Mouse (Mus musculus) gonadal fat pad, adult 2 months (tissue): ENCODE data around the gene Tmem150a. TPM values are rescaled to one million over a fixed set of nuclear protein-coding genes. Genes with fewer than 3 reads are reported as not detected.

Source experiments
- DNase-seq: peaks from one replicate; pipeline ENCODE4 v3.0.0-alpha.2; 2012; ENCODE audit warnings: low read depth
- polyA plus RNA-seq: library from polyadenylated mRNA; depleted of rRNA; stranded (reverse); fragments of >200 nt; gene quantifications from 2 replicates; pipeline ENCODE4 v1.2.3, GENCODE M21; 2012

Gene Tmem150a
- polyA plus RNA-seq, 1 experiment: 23.6 TPM

DNA sequence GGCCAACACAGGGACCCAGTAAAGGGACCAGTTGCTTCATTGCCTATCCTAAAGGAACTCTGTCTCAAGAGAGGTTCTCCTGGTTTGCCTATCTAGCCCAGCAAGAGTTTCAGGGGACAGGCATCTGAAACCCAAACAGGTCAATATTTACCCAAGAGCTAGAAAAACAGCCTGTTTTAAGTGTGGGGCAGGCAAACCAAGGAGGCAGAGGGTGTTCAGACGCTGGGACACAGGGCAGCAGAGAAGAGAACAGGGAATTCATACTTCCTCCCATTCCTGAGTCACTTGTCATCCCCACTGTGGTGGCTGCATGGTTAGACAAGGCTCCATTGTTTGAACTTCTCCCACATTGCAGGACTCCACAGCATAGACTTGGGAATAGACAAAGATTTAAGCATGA lies 16.3 kb downstream of the Tmem150a start:
- DNase-seq: no peak

DNA sequence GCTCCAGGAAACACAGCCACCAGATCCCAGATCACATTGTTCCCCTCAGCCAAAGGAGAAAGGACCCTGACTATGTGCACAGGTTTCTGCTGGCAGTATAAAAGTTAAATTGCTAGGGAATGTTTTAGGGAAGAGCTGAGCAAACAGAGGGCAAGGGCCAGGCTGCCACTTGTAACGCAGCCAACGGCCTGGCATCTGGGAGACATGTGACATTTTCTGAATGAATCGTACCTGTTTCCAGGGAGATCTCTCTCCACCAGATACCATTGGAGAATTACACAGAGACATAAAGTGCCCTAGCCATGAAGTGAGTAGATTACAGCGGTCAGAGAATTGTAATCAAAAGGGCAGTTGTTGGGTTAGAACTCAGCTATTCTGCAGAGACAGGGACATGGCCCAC lies 17.9 kb downstream of the Tmem150a start:
- no peak for DNase-seq

DNA sequence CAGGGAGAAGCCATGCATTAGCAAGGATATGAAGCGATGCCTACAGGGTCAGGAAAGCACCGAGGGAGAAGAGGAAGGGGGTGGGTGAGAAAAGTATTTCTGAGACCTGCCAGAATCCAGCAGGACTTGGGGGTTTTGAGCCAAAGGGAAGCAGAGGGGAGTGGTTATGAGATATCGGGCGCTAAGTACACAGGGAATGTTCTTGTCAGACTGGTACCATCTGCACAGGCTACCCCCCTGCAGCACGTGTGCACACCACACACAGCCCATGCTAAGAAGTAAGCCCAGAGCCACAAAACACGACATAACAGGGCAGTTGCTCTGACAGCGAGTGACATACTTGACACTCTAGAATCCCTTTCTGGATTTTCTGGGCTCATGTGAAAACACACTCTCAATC lies 19.0 kb downstream of the Tmem150a start:
- DNase-seq: no peak

DNA sequence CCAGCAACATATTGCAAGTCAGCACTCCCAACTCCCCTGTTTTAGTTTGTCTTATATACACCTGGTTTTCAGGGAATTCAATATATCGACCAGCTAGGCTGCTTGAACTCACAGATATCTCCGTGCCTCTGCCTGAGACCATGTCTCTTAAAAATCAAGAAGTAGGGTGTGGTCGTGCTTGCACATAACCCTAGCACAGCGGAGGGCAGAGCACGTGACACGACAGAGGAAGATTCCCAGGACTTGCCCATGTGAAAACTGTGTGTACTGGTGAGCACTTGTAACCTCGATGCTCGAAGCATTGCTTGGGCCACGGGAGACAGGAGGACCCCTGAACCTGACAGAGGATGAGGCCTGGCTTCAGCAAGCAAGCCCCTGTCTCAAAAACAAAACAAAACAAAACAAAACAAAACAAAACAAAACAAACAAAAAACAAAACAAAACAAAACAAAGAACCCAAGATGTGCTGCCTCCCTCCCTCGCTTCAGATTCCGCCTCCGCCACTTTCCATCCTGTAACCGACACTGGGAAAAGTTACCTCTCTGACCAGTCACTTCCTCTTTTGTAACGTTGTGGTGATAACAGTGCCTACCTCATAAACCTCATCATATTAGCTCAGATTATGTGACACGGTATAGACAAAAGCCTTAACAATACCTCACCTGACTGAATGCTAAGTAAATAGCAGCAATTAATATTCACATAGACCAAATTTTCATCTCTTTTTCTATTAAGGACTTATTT lies 19.7 kb downstream of the Tmem150a start:
- DNase-seq: no peak

DNA sequence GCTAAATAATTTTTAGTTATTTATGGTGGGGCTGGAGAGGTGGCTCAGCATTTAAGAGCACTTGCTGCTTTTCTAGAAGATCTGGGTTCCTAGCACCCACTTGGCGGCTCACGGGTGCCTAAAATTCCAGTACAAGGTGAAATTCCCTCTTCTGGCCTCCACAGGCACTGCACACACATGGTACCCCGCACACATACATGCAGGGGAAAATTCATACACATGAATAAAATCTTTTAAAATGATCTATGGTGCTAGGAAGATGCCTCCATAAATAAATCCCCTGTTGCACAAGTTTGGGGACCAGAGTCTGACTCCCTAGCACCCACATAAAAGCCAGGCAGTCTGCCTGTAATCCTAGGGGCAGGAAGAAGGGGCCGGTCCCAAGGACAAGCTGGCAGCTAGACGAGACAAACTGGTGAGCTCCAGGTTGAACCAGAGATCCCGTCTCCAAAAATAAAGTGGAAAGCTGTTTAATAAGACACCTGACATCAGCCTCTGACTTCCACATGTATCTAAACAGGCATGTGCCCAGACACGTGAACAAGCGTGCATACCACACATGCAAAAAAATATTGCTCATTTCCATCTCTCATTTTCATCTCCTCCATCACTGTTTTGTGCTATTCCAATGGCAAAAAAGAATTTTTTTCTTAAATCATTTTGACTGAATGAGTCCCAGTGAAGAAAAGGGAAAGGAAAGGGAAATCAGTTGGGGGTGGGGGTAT lies 23.4 kb downstream of the Tmem150a start:
- no peak for DNase-seq

DNA sequence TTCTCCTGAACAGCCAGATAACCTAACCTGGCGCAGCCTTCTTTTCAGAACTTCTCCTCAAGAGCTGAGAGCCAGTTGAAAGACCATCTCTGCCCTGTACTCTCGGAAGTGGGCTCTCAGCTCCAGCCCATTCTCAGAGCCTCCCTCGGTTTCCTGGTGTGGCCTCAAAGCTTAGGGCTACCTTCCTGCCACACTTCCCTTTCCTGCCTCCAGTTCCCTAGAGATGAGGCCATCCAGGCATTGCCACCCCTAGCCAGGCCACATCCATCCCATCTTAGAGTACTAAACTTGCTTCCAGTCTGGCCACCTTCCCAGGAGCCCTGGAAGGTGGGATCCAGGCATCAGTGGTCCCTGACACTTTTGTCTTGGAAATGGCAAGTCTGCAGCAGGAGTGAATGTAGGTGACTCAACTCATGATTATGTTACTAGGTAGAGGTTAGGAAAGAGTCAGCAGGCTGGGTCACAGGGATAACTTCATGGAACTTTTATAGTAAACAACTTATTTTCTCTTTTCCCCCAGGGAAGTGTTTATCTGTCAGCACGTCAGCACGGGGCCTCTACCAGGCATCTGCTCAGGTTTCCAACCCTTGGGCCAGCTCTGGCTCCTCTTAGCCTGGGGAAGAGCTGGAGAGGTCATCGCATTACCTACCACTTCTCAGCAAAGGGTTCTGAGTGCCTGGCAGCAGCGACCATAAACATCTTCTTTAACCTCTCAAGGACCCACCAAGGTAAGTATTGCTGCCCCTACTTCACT lies 24.3 kb downstream of the Tmem150a start:
- DNase-seq: no peak

DNA sequence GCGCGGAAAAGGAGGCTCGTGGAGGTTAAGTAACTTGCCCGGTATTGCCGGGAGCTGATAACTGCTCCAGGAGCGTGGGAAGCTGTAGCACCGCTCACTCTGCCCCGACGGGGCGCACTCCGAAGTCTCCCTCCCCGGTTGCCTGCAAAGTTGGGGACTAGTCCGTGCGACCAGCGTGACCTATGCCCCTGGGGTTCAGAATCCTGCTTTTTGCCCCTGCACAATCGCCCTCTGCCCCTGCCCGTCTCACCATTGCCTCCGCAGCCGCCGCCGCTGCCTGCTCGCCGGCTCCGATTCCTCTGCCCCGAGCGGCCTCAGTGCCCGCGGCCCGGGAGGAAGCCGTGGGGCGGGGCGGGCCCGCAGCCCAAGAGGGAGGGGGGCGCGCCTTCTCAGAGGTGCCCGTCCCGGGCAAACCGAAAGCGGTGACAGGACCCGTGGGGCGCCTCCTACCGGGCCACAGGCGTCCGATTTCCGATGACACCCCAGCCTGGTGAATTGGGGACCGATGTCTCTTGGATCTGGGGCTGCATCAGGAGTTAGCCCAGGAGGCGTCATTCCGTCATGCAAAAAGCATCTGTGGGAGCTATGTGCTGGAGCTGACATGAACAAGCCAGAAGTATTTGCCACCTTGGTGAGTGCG lies 25.0 kb downstream of the Tmem150a start, which contains the start of gene Vamp5:
Gene Vamp5 (minus strand): TSS at position 338 of the 640 bp plus-strand sequence.
- DNase-seq: no peak

DNA sequence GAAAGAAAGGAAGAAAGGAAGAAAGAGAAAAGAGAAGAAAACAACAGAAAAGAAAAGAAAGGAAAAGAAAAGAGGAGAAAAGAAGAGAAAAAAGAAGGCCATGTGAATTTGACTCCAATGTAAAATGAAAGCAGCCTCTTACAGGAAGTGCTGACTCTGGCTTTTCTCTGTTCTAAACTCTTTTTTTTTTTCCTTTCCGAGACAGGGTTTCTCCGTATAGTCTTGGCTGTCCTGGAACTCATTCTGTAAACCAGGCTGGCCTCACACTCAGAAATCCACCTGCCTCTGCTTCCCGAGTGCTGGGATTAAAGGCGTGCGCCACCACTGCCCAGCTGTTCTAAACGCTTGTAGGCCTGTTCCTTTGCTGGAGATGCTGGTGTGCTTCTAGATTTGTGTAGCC lies 27.2 kb downstream of the Tmem150a start:
- DNase-seq: no peak

DNA sequence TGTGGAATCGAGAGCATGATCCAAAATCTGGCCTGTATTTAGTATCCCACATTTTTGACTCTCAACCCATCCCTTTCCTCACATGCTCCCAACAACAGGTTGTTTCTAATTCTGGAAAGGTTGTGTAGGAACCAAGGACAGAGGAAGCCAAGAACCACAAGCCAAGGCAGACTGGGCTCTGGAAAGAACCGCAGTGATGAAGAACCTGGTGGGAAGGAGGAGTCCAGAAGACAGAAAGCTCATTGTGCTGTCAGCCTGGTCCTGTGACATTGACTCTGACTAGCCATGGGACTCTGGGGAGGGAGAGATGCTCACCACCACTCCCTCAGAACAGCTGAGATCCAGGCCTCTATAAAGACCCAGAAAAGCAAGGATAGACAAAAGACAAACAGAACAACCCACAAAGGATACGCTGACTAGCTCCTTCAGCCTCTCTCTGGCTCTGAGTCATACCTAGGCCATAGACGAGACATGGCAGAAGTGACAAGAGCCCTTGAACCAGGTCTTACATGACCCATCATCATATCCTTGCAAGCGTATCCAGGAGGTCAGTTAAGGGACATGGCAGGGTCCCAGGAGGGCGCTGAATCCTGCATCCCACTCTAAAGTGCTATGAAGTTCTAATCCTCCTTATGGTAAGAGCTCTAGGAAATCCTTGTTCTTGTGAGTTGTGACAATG lies 28.0 kb downstream of the Tmem150a start:
- no peak for DNase-seq

DNA sequence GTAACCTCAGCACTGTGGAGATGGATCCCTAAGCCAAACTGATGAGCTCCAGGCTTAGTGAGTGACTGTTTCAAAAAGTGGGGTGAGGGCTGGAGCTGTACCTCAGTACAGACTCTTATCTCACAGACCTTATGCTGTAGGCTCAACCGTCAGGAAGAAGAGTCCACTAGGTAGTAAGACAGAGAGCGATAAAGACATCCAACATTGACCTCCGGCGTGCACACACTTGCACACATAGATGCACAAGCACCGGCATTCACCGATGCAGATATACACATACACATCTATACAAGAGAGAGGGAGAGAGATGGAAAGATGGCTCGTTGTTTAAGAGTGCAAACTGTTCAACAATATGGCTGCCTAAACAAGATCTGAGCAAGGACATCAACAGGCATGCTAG lies 28.7 kb downstream of the Tmem150a start:
- DNase-seq: no peak

DNA sequence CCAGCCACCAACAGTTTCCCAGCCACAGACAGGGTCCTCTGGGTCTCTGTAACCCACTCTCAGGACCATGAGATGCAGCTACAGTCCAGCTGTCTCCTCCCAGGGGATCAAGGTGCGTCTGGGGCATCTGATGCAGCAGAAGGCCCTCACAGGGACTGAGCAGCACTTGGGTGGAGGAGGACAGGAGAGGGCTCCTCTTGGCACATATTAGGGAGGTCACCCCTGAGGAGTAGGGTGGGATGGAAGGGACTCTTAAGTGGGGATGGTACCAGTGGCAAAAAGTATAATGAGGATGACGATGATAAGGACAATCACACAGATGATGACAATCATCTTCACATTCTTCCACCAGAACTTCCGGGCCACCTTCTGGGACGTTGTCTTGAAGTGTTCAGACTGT lies 30.0 kb downstream of the Tmem150a start:
- no peak for DNase-seq

DNA sequence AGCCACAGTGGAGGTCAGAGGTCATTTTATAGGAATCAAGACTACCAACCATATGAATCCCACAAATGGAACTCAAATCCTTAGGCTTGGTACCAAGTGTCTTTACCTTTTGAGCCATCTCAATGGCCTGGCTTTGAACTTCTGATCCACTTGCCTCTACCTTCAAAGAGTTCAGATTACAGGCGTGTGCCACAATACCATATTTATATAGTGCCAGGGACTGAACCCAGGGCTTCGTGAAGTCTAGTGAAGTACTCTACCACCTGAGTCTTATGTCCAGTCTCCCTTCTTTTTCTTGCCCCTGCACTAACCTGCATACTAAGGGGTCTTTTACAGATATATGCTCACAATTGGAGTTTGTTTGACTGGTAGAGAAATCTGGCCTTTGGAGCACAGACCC lies 31.3 kb downstream of the Tmem150a start:
- DNase-seq: no peak

DNA sequence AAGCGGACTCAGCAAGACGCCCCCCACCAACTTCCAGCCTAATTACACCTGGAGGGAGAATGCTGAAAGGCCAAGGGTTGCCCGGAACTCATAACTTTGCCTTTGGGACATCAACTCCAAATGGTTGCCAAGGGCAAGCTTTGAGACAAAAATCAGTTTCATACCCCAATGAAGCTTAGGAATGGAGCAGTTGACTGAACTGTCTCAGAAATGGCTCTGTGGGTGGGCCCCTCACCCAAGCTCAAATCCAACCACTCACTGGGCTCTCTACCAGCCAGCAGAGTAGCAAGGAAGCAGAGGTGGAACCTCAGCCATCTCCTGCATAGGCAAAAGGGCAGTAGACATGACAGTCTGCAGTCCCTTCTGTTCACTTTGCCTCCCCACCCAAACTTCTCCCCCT lies 32.6 kb downstream of the Tmem150a start:
- DNase-seq: no peak

DNA sequence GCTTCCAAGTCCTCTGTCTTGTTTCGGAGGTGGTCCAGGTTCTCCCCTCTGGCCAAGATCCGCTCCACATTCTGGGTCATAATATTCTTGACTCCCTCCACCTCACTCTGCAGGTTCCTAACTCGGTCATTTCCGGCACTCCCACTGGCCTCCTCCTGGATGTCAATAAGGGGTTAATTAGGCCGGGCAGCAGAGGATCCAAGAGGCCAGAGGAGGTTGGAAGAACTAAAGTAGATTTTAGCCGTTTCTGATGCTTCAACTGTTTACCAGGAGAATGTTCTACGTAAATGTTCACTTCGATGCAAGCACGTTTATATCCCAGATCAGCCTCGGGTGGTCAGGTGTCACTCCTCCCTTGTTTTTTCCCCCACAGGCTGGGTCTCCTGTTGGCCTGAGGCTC lies 33.0 kb downstream of the Tmem150a start:
- DNase-seq: no peak

DNA sequence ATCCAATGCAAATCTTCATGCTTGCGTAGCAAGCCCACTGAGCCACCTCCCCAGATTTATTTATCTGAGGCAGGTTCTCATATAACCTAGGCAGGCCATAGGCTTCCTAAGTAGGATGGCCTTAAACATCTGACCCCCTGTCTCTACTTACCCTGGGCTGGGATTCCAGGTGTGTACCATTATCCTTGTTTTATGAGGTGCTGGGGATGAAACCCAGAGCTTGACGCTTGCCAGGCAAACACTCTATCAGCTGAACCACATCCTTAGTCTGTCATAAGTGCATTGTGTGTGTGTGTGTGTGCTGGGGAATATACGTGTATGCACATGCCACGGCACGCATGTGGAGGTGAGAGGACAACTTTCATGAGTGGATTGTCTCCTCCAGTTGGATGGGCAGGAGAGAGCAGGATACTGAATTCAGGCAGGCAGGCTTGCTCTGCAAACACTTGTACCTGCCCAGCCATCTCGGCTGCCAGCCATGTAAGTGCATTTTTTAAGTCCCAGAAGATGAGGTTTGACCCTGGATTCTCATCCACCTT lies 33.6 kb downstream of the Tmem150a start:
- DNase-seq: no peak

DNA sequence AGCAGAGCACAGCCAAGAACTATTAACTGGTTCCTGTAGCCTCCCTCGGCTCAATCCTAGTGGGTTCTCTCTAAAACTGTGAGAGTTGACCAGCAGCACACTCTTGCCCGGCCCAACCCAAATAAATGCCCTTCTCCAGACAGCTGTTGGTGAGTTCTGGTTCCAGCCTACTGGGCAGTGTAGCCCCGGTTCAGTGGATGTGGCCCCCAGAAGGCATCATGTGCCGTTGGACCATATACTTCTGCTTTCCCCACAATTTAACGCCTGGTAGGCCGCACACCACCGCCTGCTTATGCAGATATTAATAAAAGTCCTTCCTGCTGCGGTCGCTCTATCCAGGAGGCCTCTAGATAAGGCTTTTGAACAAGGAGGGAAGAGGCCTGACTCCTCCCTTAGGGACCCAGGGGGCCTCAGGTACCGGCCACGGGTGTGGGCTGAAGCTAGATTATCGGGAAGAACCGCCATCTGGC lies 34.3 kb downstream of the Tmem150a start:
- DNase-seq: no peak

DNA sequence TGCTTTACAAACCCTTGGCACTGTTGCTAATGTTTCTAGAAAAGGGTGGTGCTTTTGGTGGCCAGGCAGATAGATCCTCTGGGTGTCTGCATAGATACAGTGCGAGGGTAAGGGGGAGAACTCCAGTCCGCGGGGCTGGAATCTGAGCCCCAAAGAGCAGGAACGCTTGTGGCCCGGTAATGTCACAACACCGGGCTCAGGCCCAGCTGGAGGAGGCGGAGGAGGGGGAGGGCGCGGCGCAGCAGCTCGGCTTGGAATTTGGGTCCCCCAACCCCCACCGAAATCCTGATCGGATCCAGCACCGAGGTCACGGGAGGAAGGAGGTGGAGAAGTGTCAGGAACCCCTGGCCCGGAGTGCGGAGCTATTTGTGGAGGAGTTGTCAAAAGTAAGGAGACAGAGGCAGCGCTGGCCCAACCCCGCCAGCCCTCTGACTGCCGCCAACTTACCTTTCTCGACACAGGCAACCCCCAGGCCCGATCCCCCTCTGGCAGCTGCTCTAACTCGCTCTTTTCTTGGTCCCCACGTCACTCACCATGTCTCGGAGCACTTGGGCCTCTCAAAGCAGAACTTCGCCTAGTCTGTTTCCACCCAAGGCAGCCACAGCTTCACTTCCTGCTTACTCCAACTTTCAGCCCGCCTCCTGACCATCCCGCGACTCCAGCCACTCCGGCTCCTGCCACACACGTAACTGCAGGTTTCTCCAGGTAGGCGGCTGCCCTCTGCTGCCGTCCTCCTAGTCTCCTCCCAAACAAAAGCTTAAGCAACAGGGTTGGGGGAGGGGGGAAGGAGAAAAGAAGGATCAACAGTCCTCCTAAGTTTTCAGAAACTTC lies 34.9 kb downstream of the Tmem150a start, which contains the start of gene Vamp8:
Gene Vamp8 (minus strand): TSS at position 763 of the 831 bp plus-strand sequence.
- no peak for DNase-seq

DNA sequence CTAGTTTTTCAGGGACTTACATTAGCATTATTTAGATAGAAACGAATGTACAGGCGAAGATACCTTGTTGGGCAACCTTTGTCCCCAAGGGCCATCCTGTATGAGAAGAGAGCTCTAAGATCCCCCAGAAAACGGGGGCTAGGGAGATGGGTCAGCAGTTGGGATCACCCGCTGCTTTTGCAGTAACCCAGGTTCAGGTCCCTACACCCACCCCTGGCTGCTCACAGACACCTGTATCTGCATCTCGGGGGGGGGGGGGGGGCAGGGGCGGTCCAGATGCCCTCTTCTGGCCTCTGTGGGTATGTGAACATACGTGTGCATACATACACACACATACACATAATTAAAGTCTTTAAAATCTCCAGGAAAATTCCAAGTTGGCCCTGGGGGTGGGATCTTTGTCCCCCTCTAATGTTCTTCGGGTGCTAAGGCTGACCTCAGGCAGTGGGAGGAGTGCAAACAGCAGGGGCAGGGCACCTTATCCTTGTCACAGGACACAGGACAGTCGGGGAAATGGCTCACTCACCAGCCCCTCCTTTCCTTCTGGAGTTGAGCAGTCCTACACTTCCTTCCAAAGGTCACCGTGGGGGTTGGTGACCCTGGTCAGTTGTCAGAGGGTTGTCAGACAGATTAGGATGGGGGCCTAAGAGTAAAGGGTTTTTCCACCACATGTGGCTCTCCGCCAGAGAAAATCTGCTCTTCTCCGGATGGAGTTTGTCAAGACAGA lies 35.7 kb downstream of the Tmem150a start:
- DNase-seq: no peak

DNA sequence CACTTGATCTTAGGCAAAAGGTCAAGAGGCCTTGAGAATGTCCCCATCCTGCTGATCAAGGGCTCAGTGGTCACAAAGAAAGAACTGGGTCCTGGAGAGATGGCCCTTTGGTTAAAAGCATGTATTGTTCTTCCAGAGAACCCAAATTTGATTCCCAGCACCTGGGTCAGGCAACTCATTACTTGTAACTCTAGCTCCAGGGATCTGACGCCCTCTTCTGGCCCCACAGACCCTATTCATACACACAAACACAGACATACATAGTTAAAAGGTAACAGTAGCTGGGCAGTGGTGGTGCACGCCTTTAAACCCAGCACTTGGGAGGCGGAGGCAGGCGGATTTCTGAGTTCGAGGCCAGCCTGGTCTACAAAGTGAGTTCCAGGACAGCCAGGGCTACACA lies 37.1 kb downstream of the Tmem150a start:
- no peak for DNase-seq
